Mouse (Mus musculus) MEL (cell line): ENCODE data around the gene Cilp.

Source experiments
- CTCF ChIP-seq, 3 experiments: IDR thresholded peaks in 2 of 3; conservative IDR thresholded peaks in 1 of 3; 2 replicates each; pipeline ENCODE4 v1.5.1; 2011 to 2012; ENCODE audit warnings: low read length in 3 of 3, low read depth in 2 of 3, mild to moderate bottlenecking in 2 of 3, improper control_type of control experiment in 1 of 3, inconsistent platforms in 1 of 3, mixed read lengths in 1 of 3, moderate library complexity in 1 of 3; ENCODE audit not compliant: control insufficient read depth in 1 of 3, insufficient read depth in 1 of 3, poor library complexity in 1 of 3, severe bottlenecking in 1 of 3
- EP300 ChIP-seq, 2 experiments: IDR thresholded peaks; 2 replicates each; pipeline ENCODE4 v1.6.1; 2011; ENCODE audit warnings: improper control_type of control experiment in 2 of 2, low read length in 2 of 2, low read depth in 1 of 2, mild to moderate bottlenecking in 1 of 2
- MAFK ChIP-seq: IDR thresholded peaks from 2 replicates; pipeline ENCODE4 v1.6.1; 2011; ENCODE audit warnings: low read depth, mild to moderate bottlenecking, low read length, improper control_type of control experiment, borderline replicate concordance
- SMC3 ChIP-seq: IDR thresholded peaks from 2 replicates; pipeline ENCODE4 v1.6.1; 2011; ENCODE audit warnings: low read depth, low read length, improper control_type of control experiment
- ZMIZ1 ChIP-seq: IDR thresholded peaks from 2 replicates; pipeline ENCODE4 v1.6.1; 2012; ENCODE audit warnings: low read depth, mild to moderate bottlenecking, inconsistent platforms, low read length, improper control_type of control experiment, moderate library complexity

DNA sequence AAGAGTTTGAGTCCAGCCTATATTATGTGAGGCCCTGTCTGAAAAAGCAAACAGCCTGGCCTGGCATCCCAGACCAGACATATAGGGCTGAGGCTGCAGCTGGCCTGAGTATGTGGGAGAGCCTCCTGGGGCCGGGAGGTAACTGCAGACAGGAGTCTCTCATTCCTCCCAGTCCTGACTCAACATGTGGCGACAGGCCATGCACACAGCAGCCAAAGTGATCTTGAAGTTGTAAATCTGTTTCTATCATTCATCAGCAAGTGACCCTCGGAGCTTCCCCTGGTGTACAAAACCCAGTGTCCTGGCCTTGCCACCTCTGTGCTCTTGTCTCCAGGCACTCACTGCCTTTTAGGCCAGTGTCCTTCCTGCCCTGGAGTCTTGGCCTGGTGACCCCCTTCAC lies 13.0 kb upstream of the Cilp start:
- TF ChIP-seq EP300 (IDR thresholded peaks at IDR 0.05; ENCODE audit: low read depth in 1 of 2, low read length in 2 of 2) (no peak), ZMIZ1 (no peak), MAFK (no peak), CTCF (IDR thresholded peaks at IDR 0.05 in 2 of 3, conservative IDR thresholded peaks at IDR 0.05 in 1 of 3; ENCODE audit: control insufficient read depth in 1 of 3, insufficient read depth in 1 of 3, low read depth in 2 of 3, low read length in 3 of 3, poor library complexity in 1 of 3, severe bottlenecking in 1 of 3) (no peak), SMC3 (no peak)
